Mouse (Mus musculus) bone marrow, adult 2 months (tissue): ENCODE measurements at regions not wholly inside any gene's neighbourhood (a gene's known extent, or its start where the extent isn't known, plus 50 kb on each side); places are given as distances from the start of the nearest gene placed in this dataset.

Source experiments
- CTCF ChIP-seq: fragments of 200-500 bp; IDR thresholded peaks from 2 replicates; pipeline ENCODE4 v1.5.1; 2011; ENCODE audit warnings: low read length, control low read depth; ENCODE audit not compliant: control insufficient read depth, insufficient read depth
- POLR2A ChIP-seq: fragments of 200-500 bp; IDR thresholded peaks from 2 replicates; pipeline ENCODE4 v1.6.1; 2011; ENCODE audit warnings: low read depth, mild to moderate bottlenecking, control low read depth, low read length, borderline replicate concordance; ENCODE audit not compliant: control insufficient read depth

GRCm38 (mm10) chr13:71459022-71459536 is 504.4 kb downstream of the Irx1 start:
- TF ChIP-seq CTCF (no peak), POLR2A (no peak)
